Mouse (Mus musculus): ENCODE data around the gene Qtrt1. TPM values are rescaled to one million over a fixed set of nuclear protein-coding genes. Genes with fewer than 3 reads are reported as not detected.

Gene Qtrt1
- total RNA-seq, 2 experiments from 2014 or later, result 7.1 to 10.0 TPM

DNA sequence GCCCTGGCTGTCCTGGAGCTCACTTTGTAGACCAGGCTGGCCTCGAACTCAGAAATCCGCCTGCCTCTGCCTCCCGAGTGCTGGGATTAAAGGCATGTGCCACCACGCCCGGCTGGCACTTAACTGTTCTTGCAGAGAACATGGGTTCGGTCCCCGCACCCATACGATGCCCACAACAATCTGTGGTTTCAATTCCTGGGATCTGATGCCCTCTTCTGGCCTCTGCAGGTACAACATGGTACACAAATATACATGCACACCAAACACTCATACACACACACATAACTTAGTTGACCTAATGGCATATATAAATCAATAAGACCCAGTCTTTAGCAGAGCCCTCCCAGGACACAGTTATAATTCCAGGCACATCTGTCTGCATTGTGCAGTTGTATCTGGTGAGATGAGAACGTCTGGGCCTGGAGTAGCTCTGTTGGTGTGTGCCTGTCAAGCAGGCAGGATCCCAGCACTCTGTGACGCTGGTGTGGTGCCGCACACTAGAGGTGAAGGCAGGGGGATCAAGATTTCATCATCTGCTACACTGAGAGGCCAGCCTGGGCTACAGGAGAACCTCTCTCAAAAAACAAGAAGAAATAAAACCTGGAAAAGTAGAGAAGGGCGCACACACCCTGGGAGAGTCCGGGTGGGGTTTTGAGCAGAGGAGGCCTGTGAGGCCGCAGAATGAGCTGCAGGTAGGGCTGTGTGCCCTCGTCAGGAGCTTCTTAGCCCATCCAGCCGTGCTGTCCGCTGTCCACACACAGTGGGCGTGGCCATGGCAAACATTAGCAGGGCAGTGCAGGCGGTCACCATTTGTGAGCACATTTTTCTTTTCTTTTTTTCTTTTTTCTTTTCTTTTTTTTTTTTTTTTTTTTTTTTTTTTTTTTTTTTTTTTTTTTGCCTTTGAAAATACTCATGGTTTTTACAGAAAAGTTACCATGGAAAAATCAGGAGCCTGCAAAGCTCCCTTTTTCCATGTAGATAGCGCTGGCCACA is 57.7 kb downstream of the Qtrt1 start:
- intact Hi-C loops (cut with DNase I), result loop anchor here (1.0 to 2.0 kb wide), 3 partner anchors 45 to 103 kb away; partner anchors contain the start of genes Dnm2 and Qtrt1
- DNase-seq (ENCODE audit: low spot score), result no peak

Other genes with a start within 250 kb of the Qtrt1 start
- gene Pde4a, start 246.1 kb upstream of the Qtrt1 start, total RNA-seq (2021), result 10 to 100 TPM; 47.1 to 51.6 TPM
- gene Keap1, start 172.5 kb upstream of the Qtrt1 start, total RNA-seq (2021), result 10 to 100 TPM; 35.9 to 42.2 TPM
- gene S1pr5, start 163.4 kb upstream of the Qtrt1 start, total RNA-seq (2021), result under 1 TPM; 0.70 to 0.78 TPM
- gene Atg4d, start 146.5 kb upstream of the Qtrt1 start, total RNA-seq (2021), result 10 to 100 TPM; 94.7 to 96.1 TPM
- gene Kri1, start 123.9 kb upstream of the Qtrt1 start, total RNA-seq (2021), result 10 to 100 TPM; 15.9 to 17.4 TPM
- 10 to 100 TPM; 15.1 to 16.8 TPM for gene Cdkn2d, start 120.4 kb upstream of the Qtrt1 start, total RNA-seq (2021)
- gene Ap1m2, start 99.5 kb upstream of the Qtrt1 start, total RNA-seq (2021), result not detected
- 100 to 1,000 TPM in 1 of 2 experiments, 10 to 100 TPM in 1; 99.2 to 113 TPM for gene Slc44a2, start 91.1 kb upstream of the Qtrt1 start, total RNA-seq (2021)
- 10 to 100 TPM; 25.9 to 29.6 TPM for gene Ilf3, start 44.0 kb upstream of the Qtrt1 start, total RNA-seq (2021)
- 10 to 100 TPM; 66.2 to 74.4 TPM for gene Dnm2, start 13.1 kb downstream of the Qtrt1 start, total RNA-seq (2021)
- 10 to 100 TPM; 45.3 to 45.4 TPM for gene Tmed1, start 98.4 kb downstream of the Qtrt1 start, total RNA-seq (2021)
- gene AB124611, start 114.3 kb downstream of the Qtrt1 start, total RNA-seq (2021), result 1 to 10 TPM; 1.5 TPM
- gene Carm1, start 135.1 kb downstream of the Qtrt1 start, total RNA-seq (2021), result 10 to 100 TPM; 48.2 to 53.2 TPM
- gene Timm29, start 180.9 kb downstream of the Qtrt1 start, total RNA-seq (2021), result 10 to 100 TPM; 52.2 to 55.9 TPM
- 1 to 10 TPM; 6.9 to 7.1 TPM for gene Yipf2, start 181.0 kb downstream of the Qtrt1 start, total RNA-seq (2021)
- 10 to 100 TPM; 46.4 to 48.1 TPM for gene Smarca4, start 204.3 kb downstream of the Qtrt1 start, total RNA-seq (2021)

Data from heart, postnatal 25 days (tissue).